Mouse (Mus musculus): Measurements from ENCODE around the gene Ptchd4. TPM values are rescaled to one million over a fixed set of nuclear protein-coding genes. Genes with fewer than 3 reads are reported as not detected.

Gene Ptchd4
- polyA plus RNA-seq, 1 experiment from 2014 or later: 0.83 TPM

DNA sequence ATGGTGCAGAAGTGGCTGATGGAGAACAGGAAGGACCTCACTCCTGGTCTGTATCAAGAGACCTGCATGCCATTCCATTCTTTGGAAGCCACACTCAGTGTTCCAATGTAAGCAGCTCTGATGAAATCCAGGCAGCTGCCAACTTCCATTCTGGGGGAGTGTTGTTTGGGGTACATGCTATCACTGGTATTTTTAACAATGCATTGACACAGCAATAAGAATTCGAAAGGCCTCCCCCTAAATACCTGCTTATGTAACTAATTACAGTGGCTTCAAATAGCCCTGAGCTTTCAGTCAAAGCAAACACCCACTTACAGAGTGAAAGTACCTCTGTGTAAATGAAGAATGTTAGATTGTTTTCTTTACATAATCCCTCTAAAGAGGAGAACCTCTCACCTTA is 42.7 kb downstream of the Ptchd4 start:
- Histone ChIP-seq H3K9me3 (replicated peaks; ENCODE audit: control insufficient read depth, low read length) (no peaks in the 10 kb centered on the region), H3K4me2 (ENCODE audit: low read depth, low read length) (no peak overlapping the region), H3K27me3 (ENCODE audit: control insufficient read depth, insufficient read depth, low read length) (no peaks in the 10 kb centered on the region), H3K4me1 (ENCODE audit: control insufficient read depth, insufficient read depth, low read length) (no peaks in the 10 kb centered on the region), H3K36me3 (replicated peaks; ENCODE audit: control insufficient read depth, insufficient read depth, low read depth, low read length) (no peaks in the 10 kb centered on the region), H3K9ac (replicated peaks; ENCODE audit: low read length) (no peak overlapping the region), H3K27ac (replicated peaks; ENCODE audit: low read depth, low read length) (no peak overlapping the region), H3K4me3 (ENCODE audit: low read depth, low read length) (no peak overlapping the region)
- DNase-seq (ENCODE audit: low spot score) (no peak), ATAC-seq (replicated peaks; ENCODE audit: insufficient number of reproducible peaks, low FRiP score, low TSS enrichment, low read depth) (no peak)
- WGBS: 63% methylated on average over 1 of the region's 1 CpGs

- no peaks in the 10 kb centered on the region for H3K36me3 ChIP-seq (replicated peaks; ENCODE audit: control insufficient read depth, insufficient read depth, low read depth, low read length)
- 85% methylated on average over 6 of the region's 6 CpGs for WGBS
- no peak overlapping the region for H3K27ac ChIP-seq (replicated peaks; ENCODE audit: low read depth, low read length)
- no peak overlapping the region for H3K4me3 ChIP-seq (ENCODE audit: low read depth, low read length)
- H3K9me3 ChIP-seq (replicated peaks; ENCODE audit: control insufficient read depth, low read length): no peaks in the 10 kb centered on the region
- H3K4me2 ChIP-seq (ENCODE audit: low read depth, low read length): no peak overlapping the region
- no peak overlapping the region for H3K9ac ChIP-seq (replicated peaks; ENCODE audit: low read length)
- no peaks in the 10 kb centered on the region for H3K27me3 ChIP-seq (ENCODE audit: control insufficient read depth, insufficient read depth, low read length)
- no peak for DNase-seq (ENCODE audit: low spot score)
- H3K4me1 ChIP-seq (ENCODE audit: control insufficient read depth, insufficient read depth, low read length): no peaks in the 10 kb centered on the region
- no peak for ATAC-seq (replicated peaks; ENCODE audit: insufficient number of reproducible peaks, low FRiP score, low TSS enrichment, low read depth)
Measured at GRCm38 (mm10) chr17:42363085-42363710, 47.5 kb downstream of the Ptchd4 start.

DNA sequence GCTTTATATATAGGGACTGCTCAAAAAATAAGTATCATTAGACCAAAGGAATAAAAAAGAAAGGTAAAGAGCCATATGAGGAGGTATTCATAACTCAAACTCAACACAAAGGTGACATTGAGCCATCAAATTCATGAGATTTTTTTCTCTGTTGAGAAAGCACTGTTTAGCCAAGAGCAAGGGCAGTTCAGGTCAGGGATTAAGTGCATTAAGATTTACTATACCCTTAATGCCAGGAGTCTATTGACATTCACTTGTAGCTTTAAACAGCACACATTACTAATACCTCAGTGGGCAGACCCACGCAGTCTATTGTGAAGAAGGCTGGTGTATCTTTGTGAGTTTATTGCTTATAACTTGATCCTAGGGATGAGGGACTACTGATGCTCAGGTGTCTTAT is 49.0 kb downstream of the Ptchd4 start:
- H3K36me3 ChIP-seq (replicated peaks; ENCODE audit: control insufficient read depth, insufficient read depth, low read depth, low read length): no peaks in the 10 kb centered on the region
- H3K27ac ChIP-seq (replicated peaks; ENCODE audit: low read depth, low read length): no peak overlapping the region
- H3K4me2 ChIP-seq (ENCODE audit: low read depth, low read length): no peak overlapping the region
- no peak overlapping the region for H3K4me3 ChIP-seq (ENCODE audit: low read depth, low read length)
- H3K9me3 ChIP-seq (replicated peaks; ENCODE audit: control insufficient read depth, low read length): no peaks in the 10 kb centered on the region
- no peak for ATAC-seq (replicated peaks; ENCODE audit: insufficient number of reproducible peaks, low FRiP score, low TSS enrichment, low read depth)
- no peaks in the 10 kb centered on the region for H3K27me3 ChIP-seq (ENCODE audit: control insufficient read depth, insufficient read depth, low read length)
- 73% methylated on average over 1 of the region's 1 CpGs for whole genome bisulfite sequencing
- no peak for DNase-seq (ENCODE audit: low spot score)
- no peaks in the 10 kb centered on the region for H3K4me1 ChIP-seq (ENCODE audit: control insufficient read depth, insufficient read depth, low read length)
- no peak overlapping the region for H3K9ac ChIP-seq (replicated peaks; ENCODE audit: low read length)

DNA sequence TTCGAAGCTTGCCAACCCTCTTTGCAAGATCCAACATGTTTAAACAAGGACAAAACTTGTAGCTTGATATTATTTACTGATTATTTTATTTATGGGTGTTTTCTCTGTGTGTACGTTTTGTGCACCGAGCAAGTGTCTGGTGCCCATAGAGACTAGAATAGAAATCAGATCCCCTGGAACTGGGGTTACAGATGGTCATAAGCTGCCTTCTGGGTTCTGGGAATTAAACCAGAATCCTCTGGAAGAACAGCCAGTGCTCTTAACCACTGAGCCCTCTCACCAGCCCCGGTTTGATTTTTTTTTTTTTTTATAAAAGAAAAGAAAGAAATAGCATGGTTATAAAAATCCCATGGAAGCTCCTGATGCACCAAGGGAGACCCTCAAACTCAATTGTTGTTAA is 59.1 kb downstream of the Ptchd4 start:
- H3K4me1 ChIP-seq (ENCODE audit: control insufficient read depth, insufficient read depth, low read length): no peaks in the 10 kb centered on the region
- H3K36me3 ChIP-seq (replicated peaks; ENCODE audit: control insufficient read depth, insufficient read depth, low read depth, low read length): no peaks in the 10 kb centered on the region
- no peak for ATAC-seq (replicated peaks; ENCODE audit: insufficient number of reproducible peaks, low FRiP score, low TSS enrichment, low read depth)
- 92% methylated on average over 4 of the region's 4 CpGs for WGBS
- H3K9me3 ChIP-seq (replicated peaks; ENCODE audit: control insufficient read depth, low read length): no peaks in the 10 kb centered on the region
- no peak overlapping the region for H3K4me2 ChIP-seq (ENCODE audit: low read depth, low read length)
- H3K4me3 ChIP-seq (ENCODE audit: low read depth, low read length): no peak overlapping the region
- H3K9ac ChIP-seq (replicated peaks; ENCODE audit: low read length): no peak overlapping the region
- H3K27ac ChIP-seq (replicated peaks; ENCODE audit: low read depth, low read length): no peak overlapping the region
- no peak for DNase-seq (ENCODE audit: low spot score)
- no peaks in the 10 kb centered on the region for H3K27me3 ChIP-seq (ENCODE audit: control insufficient read depth, insufficient read depth, low read length)

GRCm38 (mm10) chr17:42393086-42393485 is 77.3 kb downstream of the Ptchd4 start:
- no peaks in the 10 kb centered on the region for H3K27me3 ChIP-seq (ENCODE audit: control insufficient read depth, insufficient read depth, low read length)
- no peak overlapping the region for H3K4me2 ChIP-seq (ENCODE audit: low read depth, low read length)
- no peaks in the 10 kb centered on the region for H3K4me1 ChIP-seq (ENCODE audit: control insufficient read depth, insufficient read depth, low read length)
- DNase-seq (ENCODE audit: low spot score) (no peak), ATAC-seq (replicated peaks; ENCODE audit: insufficient number of reproducible peaks, low FRiP score, low TSS enrichment, low read depth) (no peak)
- H3K36me3 ChIP-seq (replicated peaks; ENCODE audit: control insufficient read depth, insufficient read depth, low read depth, low read length): no peaks in the 10 kb centered on the region
- H3K9me3 ChIP-seq (replicated peaks; ENCODE audit: control insufficient read depth, low read length): no peaks in the 10 kb centered on the region
- no peak overlapping the region for H3K9ac ChIP-seq (replicated peaks; ENCODE audit: low read length)
- H3K4me3 ChIP-seq (ENCODE audit: low read depth, low read length): no peak overlapping the region
- no peak overlapping the region for H3K27ac ChIP-seq (replicated peaks; ENCODE audit: low read depth, low read length)

DNA sequence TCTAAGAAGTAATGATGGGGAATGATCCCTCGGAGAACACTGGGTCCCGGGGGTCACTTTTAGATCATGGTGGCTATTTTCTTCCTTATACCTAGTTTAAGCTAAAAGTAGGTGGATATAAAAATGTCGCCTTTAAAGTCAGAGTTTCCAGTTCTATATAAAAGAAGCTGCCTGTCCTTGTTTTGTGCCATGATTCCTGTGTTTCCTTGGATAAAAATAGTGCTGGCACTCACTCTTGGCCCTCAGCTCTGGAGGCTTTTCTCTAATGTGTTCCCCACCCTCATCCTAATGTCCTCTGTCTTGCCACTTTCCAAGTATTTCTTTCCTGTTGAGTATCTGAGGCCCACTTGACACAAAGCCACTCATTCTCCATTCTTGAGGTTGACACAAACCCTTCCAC is 79.6 kb downstream of the Ptchd4 start:
- Histone ChIP-seq H3K27ac (replicated peaks; ENCODE audit: low read depth, low read length) (no peak overlapping the region), H3K9ac (replicated peaks; ENCODE audit: low read length) (no peak overlapping the region), H3K4me3 (ENCODE audit: low read depth, low read length) (no peak overlapping the region), H3K4me2 (ENCODE audit: low read depth, low read length) (no peak overlapping the region), H3K27me3 (ENCODE audit: control insufficient read depth, insufficient read depth, low read length) (no peaks in the 10 kb centered on the region), H3K4me1 (ENCODE audit: control insufficient read depth, insufficient read depth, low read length) (no peaks in the 10 kb centered on the region), H3K9me3 (replicated peaks; ENCODE audit: control insufficient read depth, low read length) (no peaks in the 10 kb centered on the region), H3K36me3 (replicated peaks; ENCODE audit: control insufficient read depth, insufficient read depth, low read depth, low read length) (no peaks in the 10 kb centered on the region)
- DNase-seq (ENCODE audit: low spot score): no peak
- no peak for ATAC-seq (replicated peaks; ENCODE audit: insufficient number of reproducible peaks, low FRiP score, low TSS enrichment, low read depth)
- 93% methylated on average over 3 of the region's 3 CpGs for WGBS

DNA sequence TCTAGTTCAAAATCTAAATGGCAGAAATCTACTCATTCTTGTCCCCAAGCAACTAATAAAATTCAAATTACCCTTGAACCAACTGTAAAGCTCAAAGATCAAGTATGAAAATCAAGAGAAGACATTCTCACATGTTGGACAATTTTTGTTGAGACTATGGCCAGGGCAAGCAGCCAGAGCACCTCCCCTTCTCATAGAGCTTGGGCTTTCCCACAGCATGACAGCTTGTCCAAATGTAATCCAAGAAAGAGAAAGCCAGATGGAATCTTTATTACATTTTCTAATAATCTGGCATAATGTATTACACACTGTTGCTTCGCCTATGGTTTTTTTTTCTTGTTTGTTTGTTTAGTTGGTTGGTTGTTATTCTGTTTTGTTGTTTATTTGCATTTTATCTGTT is 102.7 kb downstream of the Ptchd4 start:
- H3K27me3 ChIP-seq (ENCODE audit: control insufficient read depth, insufficient read depth, low read length): no peaks in the 10 kb centered on the region
- no peaks in the 10 kb centered on the region for H3K9me3 ChIP-seq (replicated peaks; ENCODE audit: control insufficient read depth, low read length)
- H3K36me3 ChIP-seq (replicated peaks; ENCODE audit: control insufficient read depth, insufficient read depth, low read depth, low read length): no peaks in the 10 kb centered on the region
- WGBS: 82% methylated on average over 1 of the region's 1 CpGs
- H3K4me2 ChIP-seq (ENCODE audit: low read depth, low read length): no peak overlapping the region
- ATAC-seq (replicated peaks; ENCODE audit: insufficient number of reproducible peaks, low FRiP score, low TSS enrichment, low read depth): no peak
- no peak overlapping the region for H3K27ac ChIP-seq (replicated peaks; ENCODE audit: low read depth, low read length)
- H3K9ac ChIP-seq (replicated peaks; ENCODE audit: low read length): no peak overlapping the region
- DNase-seq (ENCODE audit: low spot score): no peak
- H3K4me3 ChIP-seq (ENCODE audit: low read depth, low read length): no peak overlapping the region
- no peaks in the 10 kb centered on the region for H3K4me1 ChIP-seq (ENCODE audit: control insufficient read depth, insufficient read depth, low read length)

- no peaks in the 10 kb centered on the region for H3K27me3 ChIP-seq (ENCODE audit: control insufficient read depth, insufficient read depth, low read length)
- 80% methylated on average over 1 of the region's 1 CpGs for WGBS
- no peaks in the 10 kb centered on the region for H3K9me3 ChIP-seq (replicated peaks; ENCODE audit: control insufficient read depth, low read length)
- H3K9ac ChIP-seq (replicated peaks; ENCODE audit: low read length): no peak overlapping the region
- DNase-seq (ENCODE audit: low spot score): no peak
- H3K36me3 ChIP-seq (replicated peaks; ENCODE audit: control insufficient read depth, insufficient read depth, low read depth, low read length): no peaks in the 10 kb centered on the region
- no peak overlapping the region for H3K27ac ChIP-seq (replicated peaks; ENCODE audit: low read depth, low read length)
- H3K4me3 ChIP-seq (ENCODE audit: low read depth, low read length): no peak overlapping the region
- H3K4me2 ChIP-seq (ENCODE audit: low read depth, low read length): no peak overlapping the region
- ATAC-seq (replicated peaks; ENCODE audit: insufficient number of reproducible peaks, low FRiP score, low TSS enrichment, low read depth): no peak
- no peaks in the 10 kb centered on the region for H3K4me1 ChIP-seq (ENCODE audit: control insufficient read depth, insufficient read depth, low read length)
Measured at GRCm38 (mm10) chr17:42427961-42428360, 112.2 kb downstream of the Ptchd4 start.

Data from embryonic facial prominence, embryonic 11.5 days (tissue).